Mouse (Mus musculus): Measurements from ENCODE around the gene S100a11.

GRCm38 (mm10) chr3:93528807-93529206 lies 8.5 kb downstream of the S100a11 start:
- TF ChIP-seq GATA1 (IDR thresholded peaks at IDR 0.05; ENCODE audit: low read length) (no peak), TAL1 (IDR thresholded peaks at IDR 0.05; ENCODE audit: low read length) (no peak)

Data from erythroblast, embryonic 14.5 days (primary cell).